9 mouse cellular contexts compared by ENCODE assay signal in genomic region chr17:66352847-66353643, GRCm38 (mm10).
A peak's percentile ranks its signal among the peaks of the same experiment; 100 is the strongest.
DNase-seq lines count a peak whose midpoint lies in the region; ATAC-seq lines count a peak whose summit lies in the region.
"Had no signal": no experiment of that assay in that cellular context is flagged by ENCODE, and none has a peak within 500 bp of the region (broad histone marks: within the 10 kb centered on the region; RNA-seq: fewer than 3 reads in every experiment).

No protein-coding gene starts in this region.

- H3K27me3 ChIP-seq in heart, embryonic 13.5 days (replicated peaks): 0 out of 2 replicates have a peak, but pooled peaks cover 11% of the 10 kb centered on the region
- H3K27me3 ChIP-seq in lung, embryonic 16.5 days (ENCODE audit: control insufficient read depth, insufficient read depth, low read depth, low read length): no peaks in the 10 kb centered on the region
- H3K27me3 ChIP-seq in liver, embryonic 11.5 days (replicated peaks; ENCODE audit: control insufficient read depth, insufficient read depth, low read length): no peaks in the 10 kb centered on the region
- H3K27me3 ChIP-seq in stomach, embryonic 16.5 days (ENCODE audit: control insufficient read depth, insufficient read depth, low read length): no peaks in the 10 kb centered on the region

- no peak overlapping the region for H3K4me3 ChIP-seq in heart, embryonic 13.5 days
- H3K4me3 ChIP-seq in lung, embryonic 16.5 days (ENCODE audit: low read length): no peak overlapping the region
- H3K4me3 ChIP-seq in liver, embryonic 11.5 days (ENCODE audit: low read depth, low read length): no peak overlapping the region
- H3K4me3 ChIP-seq in stomach, embryonic 16.5 days (replicated peaks; ENCODE audit: low read length): no peak overlapping the region

- no peaks in the 10 kb centered on the region for H3K9me3 ChIP-seq in heart, embryonic 13.5 days
- H3K9me3 ChIP-seq in lung, embryonic 16.5 days (ENCODE audit: control insufficient read depth, low read length): no peaks in the 10 kb centered on the region
- H3K9me3 ChIP-seq in liver, embryonic 11.5 days (ENCODE audit: control insufficient read depth, low read length): no peaks in the 10 kb centered on the region
- no peaks in the 10 kb centered on the region for H3K9me3 ChIP-seq in stomach, embryonic 16.5 days (replicated peaks; ENCODE audit: control insufficient read depth, low read length)

- no peaks in the 10 kb centered on the region for H3K36me3 ChIP-seq in heart, embryonic 13.5 days
- H3K36me3 ChIP-seq in lung, embryonic 16.5 days (ENCODE audit: control insufficient read depth, insufficient read depth, low read length): 0 out of 2 replicates have a peak, but pooled peaks cover 3% of the 10 kb centered on the region
- H3K36me3 ChIP-seq in liver, embryonic 11.5 days (ENCODE audit: control insufficient read depth, insufficient read depth, low read length): no peaks in the 10 kb centered on the region
- no peaks in the 10 kb centered on the region; the same call in 1 of the 2 replicates for H3K36me3 ChIP-seq in stomach, embryonic 16.5 days (ENCODE audit: control insufficient read depth, insufficient read depth, low read length)

- DNase-seq in heart, postnatal 14 days: no peak
- no peak for DNase-seq in lung, postnatal 14 days
- no peak for DNase-seq in liver, embryonic 11.5 days (ENCODE audit: low spot score)
- no peak for DNase-seq in left cerebral cortex, postnatal 4 days
- no peak for DNase-seq in gastrocnemius, postnatal 25 days
- DNase-seq: cerebellum, adult 11-12 months had no signal

- WGBS in heart, embryonic 13.5 days: 32% methylated on average over 20 of the region's 20 CpGs
- WGBS in lung, embryonic 16.5 days: 30% methylated on average over 20 of the region's 20 CpGs
- WGBS in liver, embryonic 11.5 days: 15% methylated on average over 20 of the region's 20 CpGs
- WGBS in stomach, embryonic 16.5 days: 37% methylated on average over 20 of the region's 20 CpGs

- intact Hi-C loops in heart, postnatal 14 days (cut with DNase I): no loop called here
- intact Hi-C loops in left cerebral cortex, postnatal 4 days (cut with DNase I): loop anchor here (10.0 kb wide), 1 partner anchor 108 kb away; no protein-coding TSS in a partner anchor

- H3K27ac ChIP-seq in heart, embryonic 13.5 days (replicated peaks): peak overlapping the region; percentile 45
- peak overlapping the region; percentile 88 for H3K27ac ChIP-seq in lung, embryonic 16.5 days (ENCODE audit: low read length)
- no peak overlapping the region for H3K27ac ChIP-seq in liver, embryonic 11.5 days (ENCODE audit: low read depth, low read length)
- peak overlapping the region; percentile 61 for H3K27ac ChIP-seq in stomach, embryonic 16.5 days (ENCODE audit: low read length)

- H3K9ac ChIP-seq in heart, embryonic 13.5 days: no peak overlapping the region
- H3K9ac ChIP-seq in lung, embryonic 16.5 days (ENCODE audit: low read length): 0 out of 2 replicates have a peak overlapping the region, but pooled peaks have one; percentile 9
- H3K9ac ChIP-seq in liver, embryonic 11.5 days (ENCODE audit: low read depth, low read length): no peak overlapping the region
- no peak overlapping the region for H3K9ac ChIP-seq in stomach, embryonic 16.5 days (ENCODE audit: low read length)

- H3K4me2 ChIP-seq in heart, embryonic 13.5 days: peak overlapping the region; percentile 36
- peak overlapping the region; percentile 31 for H3K4me2 ChIP-seq in lung, embryonic 16.5 days (ENCODE audit: low read depth, low read length)
- H3K4me2 ChIP-seq in liver, embryonic 11.5 days: peak overlapping the region; percentile 36
- 0 out of 2 replicates have a peak overlapping the region, but pooled peaks have one; percentile 11 for H3K4me2 ChIP-seq in stomach, embryonic 16.5 days (ENCODE audit: low read depth, low read length)

- H3K4me1 ChIP-seq in heart, embryonic 13.5 days: peaks cover 40% of the 10 kb centered on the region
- peaks cover 41% of the 10 kb centered on the region for H3K4me1 ChIP-seq in lung, embryonic 16.5 days (replicated peaks; ENCODE audit: control insufficient read depth, insufficient read depth, low read length)
- 0 out of 2 replicates have a peak, but pooled peaks cover 6% of the 10 kb centered on the region for H3K4me1 ChIP-seq in liver, embryonic 11.5 days (replicated peaks; ENCODE audit: control insufficient read depth, insufficient read depth, low read length)
- H3K4me1 ChIP-seq in stomach, embryonic 16.5 days (ENCODE audit: control insufficient read depth, insufficient read depth, low read length): peaks cover 17% of the 10 kb centered on the region

- ATAC-seq in heart, embryonic 13.5 days (ENCODE audit: extremely low read depth, insufficient number of reproducible peaks, low FRiP score, low TSS enrichment): no peak
- no peak for ATAC-seq in lung, embryonic 16.5 days (ENCODE audit: low read depth)
- 0 out of 2 replicates have a peak, but pooled peaks have one; percentile 26 for ATAC-seq in liver, embryonic 11.5 days (replicated peaks; ENCODE audit: low FRiP score)
- ATAC-seq in stomach, embryonic 16.5 days (ENCODE audit: insufficient read depth, low FRiP score): 0 out of 2 replicates have a peak, but pooled peaks have one; percentile 27

Comparison
In these comparisons a context has a peak if more than half of its experiments do, and no peak if none do; other contexts are left out.
1. ATAC-seq: peak in liver, embryonic 11.5 days (single experiment) and stomach, embryonic 16.5 days (single experiment); none in heart, embryonic 13.5 days (single experiment) and lung, embryonic 16.5 days (single experiment).
2. Peak in every context shown above with its lines, with median percentiles within 50 percentile points of each other: H3K4me2 ChIP-seq.